Comparison of ENCODE assay signal across 10 mouse cellular contexts in the genomic region with DNA sequence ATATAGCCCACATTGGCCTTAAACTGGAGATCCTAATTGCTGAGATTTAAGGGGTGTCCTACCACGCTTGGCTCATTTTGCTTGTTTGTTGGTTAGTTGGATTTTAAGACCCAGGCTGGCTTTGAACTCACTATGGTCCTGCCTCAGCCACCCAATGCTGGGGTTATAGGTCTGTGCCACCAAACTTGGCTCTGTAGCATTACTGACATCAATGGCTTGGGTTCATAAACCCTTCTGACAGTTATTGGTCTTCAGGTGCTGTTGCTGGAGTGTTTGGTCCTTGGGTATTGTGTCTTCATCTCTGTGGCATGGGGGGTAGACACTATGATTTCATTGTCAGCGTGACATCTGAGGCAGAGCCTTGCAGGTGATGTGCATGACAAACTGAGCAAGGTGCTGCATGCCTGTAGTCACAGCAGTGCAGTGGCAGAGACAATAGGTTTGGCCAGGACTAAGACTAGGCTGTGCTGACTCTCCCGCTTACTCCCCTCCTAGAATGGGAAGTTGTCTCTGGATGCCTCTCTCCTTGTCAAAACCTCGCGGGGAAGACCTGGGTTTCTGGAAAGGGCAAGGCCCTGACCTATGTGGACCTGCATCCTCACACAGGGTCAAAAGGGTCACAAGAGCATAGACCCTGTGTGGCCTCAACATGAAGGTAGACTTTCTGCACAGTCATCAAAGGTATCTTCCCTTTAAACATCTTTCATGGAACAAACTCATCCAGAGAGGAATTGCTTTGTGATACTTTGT. TPM values are rescaled to one million over a fixed set of nuclear protein-coding genes. Genes with fewer than 3 reads are reported as not detected.
DNase-seq lines count a peak whose midpoint lies in the region; ATAC-seq and TF ChIP-seq lines count a peak whose summit lies in the region.
"Had no signal": no experiment of that assay in that cellular context is flagged by ENCODE, and none has a peak within 500 bp of the region (broad histone marks: within the 10 kb centered on the region; RNA-seq: fewer than 3 reads in every experiment).

No protein-coding gene starts in this region.

- no peak for DNase-seq in heart, postnatal 10 days
- peak; percentile 14 for DNase-seq in MN1 (ENCODE audit: low spot score)
- peak; percentile 9 for DNase-seq in hindbrain, postnatal 0 days (ENCODE audit: low spot score)
- DNase-seq in layer of hippocampus, postnatal 25 days (ENCODE audit: extremely low spot score in 1 of 2, low spot score in 1 of 2), result no peak
- no peak for DNase-seq in adrenal gland, postnatal 36 days
- DNase-seq in cerebellum, postnatal 36 days, result no peak
- DNase-seq: right cerebral cortex, postnatal 14 days had no signal

- H3K27me3 ChIP-seq in heart, embryonic 15.5 days, result no peaks in the 10 kb centered on the region
- no peaks in the 10 kb centered on the region for H3K27me3 ChIP-seq in hindbrain, postnatal 0 days (ENCODE audit: insufficient read depth, low read length)
- no peaks in the 10 kb centered on the region for H3K27me3 ChIP-seq in midbrain, embryonic 15.5 days (replicated peaks)

- no peaks in the 10 kb centered on the region for H3K4me1 ChIP-seq in heart, embryonic 15.5 days (replicated peaks)
- H3K4me1 ChIP-seq in hindbrain, postnatal 0 days (ENCODE audit: insufficient read depth, low read length), result no peaks in the 10 kb centered on the region
- no peaks in the 10 kb centered on the region for H3K4me1 ChIP-seq in midbrain, embryonic 15.5 days

- peaks cover 34% of the 10 kb centered on the region for H3K9me3 ChIP-seq in heart, embryonic 15.5 days (replicated peaks)
- H3K9me3 ChIP-seq in hindbrain, postnatal 0 days (ENCODE audit: low read length), result peaks cover 89% of the 10 kb centered on the region
- peaks cover 77% of the 10 kb centered on the region for H3K9me3 ChIP-seq in midbrain, embryonic 15.5 days

- 0 out of 2 replicates have a peak, but pooled peaks have one; percentile 3 for ATAC-seq in heart, embryonic 15.5 days (replicated peaks; ENCODE audit: insufficient number of reproducible peaks, insufficient read depth, low FRiP score, low read depth)
- ATAC-seq in hindbrain, postnatal 0 days, result peak; percentile 22; the same call in 1 of the 2 replicates
- 0 out of 2 replicates have a peak, but pooled peaks have one; percentile 7 for ATAC-seq in midbrain, embryonic 15.5 days (replicated peaks)

- WGBS in heart, embryonic 15.5 days, result 35% methylated on average over 5 of the region's 5 CpGs
- 45% methylated on average over 5 of the region's 5 CpGs for WGBS in hindbrain, postnatal 0 days
- 46% methylated on average over 5 of the region's 5 CpGs for WGBS in midbrain, embryonic 15.5 days

- H3K36me3 ChIP-seq in heart, embryonic 15.5 days, result no peaks in the 10 kb centered on the region
- no peaks in the 10 kb centered on the region for H3K36me3 ChIP-seq in hindbrain, postnatal 0 days (ENCODE audit: insufficient read depth, low read length)
- H3K36me3 ChIP-seq in midbrain, embryonic 15.5 days (replicated peaks), result no peaks in the 10 kb centered on the region

- H3K27ac ChIP-seq in heart, embryonic 15.5 days, result no peak overlapping the region
- no peak overlapping the region for H3K27ac ChIP-seq in hindbrain, postnatal 0 days
- H3K27ac ChIP-seq in midbrain, embryonic 15.5 days, result no peak overlapping the region

- H3K9ac ChIP-seq in heart, embryonic 15.5 days, result no peak overlapping the region
- H3K9ac ChIP-seq in hindbrain, postnatal 0 days (replicated peaks; ENCODE audit: low read length), result no peak overlapping the region
- no peak overlapping the region for H3K9ac ChIP-seq in midbrain, embryonic 15.5 days

- intact Hi-C loops in heart, postnatal 10 days (cut with DNase I), result no loop called here

- no peak for TF ChIP-seq CTCF in hindbrain, postnatal 0 days (IDR thresholded peaks at IDR 0.05; ENCODE audit: low read depth)

- no peak overlapping the region for H3K4me3 ChIP-seq in heart, embryonic 15.5 days
- H3K4me3 ChIP-seq in hindbrain, postnatal 0 days (ENCODE audit: low read length), result no peak overlapping the region
- H3K4me3 ChIP-seq in midbrain, embryonic 15.5 days, result no peak overlapping the region

- no peak overlapping the region for H3K4me2 ChIP-seq in heart, embryonic 15.5 days
- H3K4me2 ChIP-seq in hindbrain, postnatal 0 days (ENCODE audit: low read depth, low read length), result no peak overlapping the region
- H3K4me2 ChIP-seq in midbrain, embryonic 15.5 days, result no peak overlapping the region

RNA-seq across cellular contexts. Expression of a gene that starts 23.0 kb away (rescaled TPM):
- not detected in 2 replicates for polyA plus RNA-seq in heart, embryonic 15.5 days (2015; fragmentation: Nextera tagmentation; extraction: Ambion mirVana)
- total RNA-seq in heart, postnatal 10 days (2021), result not detected
- 0.05 and 0.14 TPM in 2 replicates for total RNA-seq in hindbrain, postnatal 0 days (2014; rRNA removed)
- 0.11 and 0.15 TPM in 2 replicates for polyA plus RNA-seq in hindbrain, postnatal 0 days (2015; fragmentation: Nextera tagmentation; extraction: Ambion mirVana)
- 0.09 and 0.10 TPM in 2 replicates for polyA plus RNA-seq in midbrain, embryonic 15.5 days (2015; fragmentation: Nextera tagmentation; extraction: Ambion mirVana)
- total RNA-seq in layer of hippocampus, postnatal 25 days (2021), result under 1 TPM; 0.12 TPM
- not detected for total RNA-seq in adrenal gland, postnatal 36 days (2021)
- total RNA-seq: heart, adult 8-10 months had no signal

RNA-seq across cellular contexts. Expression of a gene that starts 23.0 kb away (rescaled TPM):
- polyA plus RNA-seq in heart, embryonic 15.5 days (2015; fragmentation: Nextera tagmentation; extraction: Ambion mirVana), result 93.4 and 119 TPM in 2 replicates
- total RNA-seq in heart, postnatal 10 days (2021), result 10 to 100 TPM; 43.5 to 44.5 TPM
- total RNA-seq in hindbrain, postnatal 0 days (2014; rRNA removed), result 82.8 and 86.3 TPM in 2 replicates
- polyA plus RNA-seq in hindbrain, postnatal 0 days (2015; fragmentation: Nextera tagmentation; extraction: Ambion mirVana), result 47.2 and 47.7 TPM in 2 replicates
- polyA plus RNA-seq in midbrain, embryonic 15.5 days (2015; fragmentation: Nextera tagmentation; extraction: Ambion mirVana), result 85.4 and 86.4 TPM in 2 replicates
- total RNA-seq in layer of hippocampus, postnatal 25 days (2021), result 10 to 100 TPM; 26.9 to 33.9 TPM
- 10 to 100 TPM; 31.0 to 35.9 TPM for total RNA-seq in adrenal gland, postnatal 36 days (2021)

Comparison
In these comparisons a context has a peak if more than half of its experiments do, and no peak if none do; other contexts are left out.
1. DNase-seq: peak in MN1 (single experiment) and hindbrain, postnatal 0 days (single experiment); none in heart, postnatal 10 days (0 of 2), layer of hippocampus, postnatal 25 days (0 of 2), adrenal gland, postnatal 36 days (0 of 2) and cerebellum, postnatal 36 days (0 of 2).
2. Peak in every context shown above with its lines, with median percentiles within 50 percentile points of each other: ATAC-seq.